Mouse (Mus musculus): ENCODE results near the gene Rnf19b. TPM values are rescaled to one million over a fixed set of nuclear protein-coding genes. Genes with fewer than 3 reads are reported as not detected.

Rnf19b gene
- polyA plus RNA-seq, 1 experiment from 2014 or later, result 11.0 TPM

DNA sequence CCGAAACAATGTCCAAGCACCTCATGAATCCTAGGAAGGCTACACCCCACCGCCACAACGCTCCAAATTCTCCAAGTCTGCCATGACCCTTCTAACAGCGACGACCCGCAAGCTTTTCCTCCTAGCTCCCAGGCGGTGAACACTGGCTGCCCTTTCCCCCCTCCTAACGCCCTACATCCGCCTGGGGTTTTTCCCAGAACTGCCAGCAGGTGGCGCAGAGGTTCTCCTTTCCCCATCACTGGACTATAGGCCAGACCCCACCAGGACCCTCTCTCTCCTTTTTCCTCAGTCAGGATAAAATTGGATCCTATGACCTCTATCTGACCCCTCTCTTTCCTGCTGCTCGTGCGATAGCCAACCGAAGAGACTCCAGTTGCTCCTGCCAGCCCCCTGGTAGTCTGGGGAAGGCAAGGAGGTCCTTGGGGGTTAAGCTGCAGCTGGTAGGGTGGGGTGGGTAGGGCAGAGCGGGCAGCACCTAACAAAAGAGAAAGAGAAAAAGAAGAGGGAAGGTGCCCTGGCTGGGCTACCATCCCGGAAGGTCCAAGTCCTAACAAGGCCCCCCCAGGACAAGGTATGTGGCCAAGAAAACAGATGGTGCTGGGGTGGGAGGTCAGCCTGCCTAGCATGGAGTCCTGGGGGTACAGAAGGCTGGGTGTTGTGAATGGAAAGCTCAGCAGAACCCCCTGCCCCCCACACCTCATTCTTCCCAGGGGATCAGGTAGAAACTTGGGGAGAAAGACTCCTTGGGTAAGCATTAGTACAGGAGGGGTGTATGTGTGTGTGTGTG, 76.9 kb downstream of the Rnf19b start:
- no peak for ATAC-seq
- Histone ChIP-seq H3K4me2 (replicated peaks; ENCODE audit: low read depth) (peak overlapping the region; percentile 55), H3K9ac (ENCODE audit: low read depth, low read length) (no peak overlapping the region), H3K4me3 (ENCODE audit: low read depth, low read length) (peak overlapping the region; percentile 7; the same call in 1 of the 2 replicates), H3K36me3 (ENCODE audit: control insufficient read depth, insufficient read depth) (no peaks in the 10 kb centered on the region; the same call in 1 of the 2 replicates), H3K9me3 (ENCODE audit: control insufficient read depth) (no peaks in the 10 kb centered on the region), H3K27me3 (replicated peaks; ENCODE audit: control insufficient read depth, insufficient read depth, low read length) (0 out of 2 replicates have a peak, but pooled peaks cover 3% of the 10 kb centered on the region), H3K4me1 (replicated peaks; ENCODE audit: control insufficient read depth, insufficient read depth, low read length) (no peaks in the 10 kb centered on the region; the same call in 1 of the 2 replicates), H3K27ac (ENCODE audit: low read depth, low read length) (no peak overlapping the region)
- WGBS, result 10% methylated on average over 15 of the region's 15 CpGs
- peak; percentile 90 for TF ChIP-seq CTCF (IDR thresholded peaks at IDR 0.05; ENCODE audit: low read depth)

Other genes with a start within 250 kb of the Rnf19b start
- 2.1 and 2.8 TPM in 2 replicates for gene Trim62, start 174.7 kb upstream of the Rnf19b start, polyA plus RNA-seq (2015; fragmentation: Nextera tagmentation; extraction: Ambion mirVana)
- 13.1 and 13.3 TPM in 2 replicates for gene Azin2, start 95.8 kb upstream of the Rnf19b start, polyA plus RNA-seq (2015; fragmentation: Nextera tagmentation; extraction: Ambion mirVana)
- 538 and 552 TPM in 2 replicates for gene Ak2, start 66.3 kb upstream of the Rnf19b start, polyA plus RNA-seq (2015; fragmentation: Nextera tagmentation; extraction: Ambion mirVana)
- 363 and 366 TPM in 2 replicates for gene Tmem54, start 47.3 kb downstream of the Rnf19b start, polyA plus RNA-seq (2015; fragmentation: Nextera tagmentation; extraction: Ambion mirVana)
- 3.9 and 4.6 TPM in 2 replicates for gene Hpca, start 63.8 kb downstream of the Rnf19b start, polyA plus RNA-seq (2015; fragmentation: Nextera tagmentation; extraction: Ambion mirVana)
- 14.5 and 15.4 TPM in 2 replicates for gene Fndc5, start 78.7 kb downstream of the Rnf19b start, polyA plus RNA-seq (2015; fragmentation: Nextera tagmentation; extraction: Ambion mirVana)
- 6.9 and 7.7 TPM in 2 replicates for gene S100pbp, start 131.5 kb downstream of the Rnf19b start, polyA plus RNA-seq (2015; fragmentation: Nextera tagmentation; extraction: Ambion mirVana)
- 35.6 and 41.8 TPM in 2 replicates for gene Yars, start 131.5 kb downstream of the Rnf19b start, polyA plus RNA-seq (2015; fragmentation: Nextera tagmentation; extraction: Ambion mirVana)
- 14.3 and 15.1 TPM in 2 replicates for gene C77080, start 203.1 kb downstream of the Rnf19b start, polyA plus RNA-seq (2015; fragmentation: Nextera tagmentation; extraction: Ambion mirVana)
- gene Sync, start 229.3 kb downstream of the Rnf19b start, polyA plus RNA-seq (2015; fragmentation: Nextera tagmentation; extraction: Ambion mirVana), result 1.3 and 1.6 TPM in 2 replicates